ENCODE assay signal across 8 mouse cellular contexts in the genomic region with DNA sequence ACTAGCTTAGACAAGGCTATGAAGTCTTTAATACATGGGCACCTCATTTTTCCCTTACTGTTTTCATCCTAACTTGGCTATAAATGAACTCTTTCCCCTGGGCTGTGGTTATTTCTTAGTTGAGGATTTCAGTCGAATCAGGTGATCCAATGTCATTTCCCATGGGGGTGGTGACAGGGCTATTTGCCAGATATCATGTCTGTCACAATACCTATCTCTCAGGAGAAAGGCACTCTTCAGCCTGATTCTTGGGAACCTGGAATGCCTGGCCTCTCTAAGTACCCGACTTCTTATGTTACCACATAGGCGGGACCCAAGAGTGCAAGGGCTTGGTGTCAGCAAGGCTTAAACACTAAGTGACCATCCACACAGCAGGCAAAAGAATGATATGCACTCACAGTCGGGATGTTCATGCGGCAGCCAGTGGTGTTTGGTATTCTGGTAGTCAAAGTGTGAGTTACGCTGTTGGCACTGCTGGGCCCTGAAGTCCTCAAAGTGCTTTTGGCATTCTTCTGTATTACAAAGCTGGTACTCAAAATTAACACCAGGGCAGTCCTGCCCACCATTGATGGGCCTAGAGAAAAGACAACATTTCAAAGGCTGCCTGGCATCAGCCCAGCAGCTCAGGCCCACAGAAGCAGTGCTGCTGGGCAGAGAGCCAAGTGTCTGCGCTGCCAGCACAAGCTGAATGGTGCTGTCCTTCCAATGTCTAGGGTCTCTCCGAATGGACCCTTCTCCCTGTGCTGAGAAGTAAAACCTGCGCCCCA.
DNase-seq lines count a peak whose midpoint lies in the region.

No protein-coding gene starts in this region.

- peaks cover 10% of the 10 kb centered on the region; the same call in 1 of the 2 replicates for H3K4me1 ChIP-seq in heart, embryonic 10.5 days

- H3K4me3 ChIP-seq in heart, embryonic 10.5 days = no peak overlapping the region

- no peaks in the 10 kb centered on the region for H3K36me3 ChIP-seq in heart, embryonic 10.5 days

- H3K9me3 ChIP-seq in heart, embryonic 10.5 days = no peaks in the 10 kb centered on the region

- H3K27ac ChIP-seq in heart, embryonic 10.5 days = no peak overlapping the region

- peak; percentile 29 to 47 for DNase-seq in heart, adult 18-20 months
- no peak for DNase-seq in heart, embryonic 10.5 days (ENCODE audit: low spot score)
- peak; percentile 72 for DNase-seq in brain, adult 2 months (ENCODE audit: low read depth, low spot score)
- peak; percentile 63 to 79 for DNase-seq in frontal cortex, adult 2 months (ENCODE audit: extremely low spot score in 1 of 2, low spot score in 1 of 2)
- DNase-seq in layer of hippocampus, adult 18-20 months (ENCODE audit: low spot score in 2 of 2) = peak; percentile 50 to 82
- peak; percentile 23 to 72 for DNase-seq in lung, postnatal 4 days
- DNase-seq in natural killer cell, adult 2 months (ENCODE audit: low spot score in 2 of 2) = no peak
- DNase-seq in T-cell, adult 2 months (ENCODE audit: low spot score) = no peak

- 60% methylated on average over 9 of the region's 9 CpGs for WGBS in heart, embryonic 10.5 days

- no peaks in the 10 kb centered on the region for H3K27me3 ChIP-seq in heart, embryonic 10.5 days (ENCODE audit: insufficient read depth, poor library complexity, severe bottlenecking)

Comparison
In these comparisons a context has a peak if more than half of its experiments do, and no peak if none do; other contexts are left out.
1. DNase-seq: peak in heart, adult 18-20 months (2 of 2), brain, adult 2 months (single experiment), frontal cortex, adult 2 months (2 of 2), layer of hippocampus, adult 18-20 months (2 of 2) and lung, postnatal 4 days (2 of 2); none in heart, embryonic 10.5 days (single experiment), natural killer cell, adult 2 months (0 of 2) and T-cell, adult 2 months (single experiment).